Mouse (Mus musculus): ENCODE results near the gene Aurkb.
A peak's percentile ranks its signal among the peaks of the same experiment; 100 is the strongest.
"Not testable (repeated sequence)": the region's sequence is repeated elsewhere in the genome, so short reads cannot be mapped to it uniquely, and the experiment has no call there.

Gene Aurkb

DNA sequence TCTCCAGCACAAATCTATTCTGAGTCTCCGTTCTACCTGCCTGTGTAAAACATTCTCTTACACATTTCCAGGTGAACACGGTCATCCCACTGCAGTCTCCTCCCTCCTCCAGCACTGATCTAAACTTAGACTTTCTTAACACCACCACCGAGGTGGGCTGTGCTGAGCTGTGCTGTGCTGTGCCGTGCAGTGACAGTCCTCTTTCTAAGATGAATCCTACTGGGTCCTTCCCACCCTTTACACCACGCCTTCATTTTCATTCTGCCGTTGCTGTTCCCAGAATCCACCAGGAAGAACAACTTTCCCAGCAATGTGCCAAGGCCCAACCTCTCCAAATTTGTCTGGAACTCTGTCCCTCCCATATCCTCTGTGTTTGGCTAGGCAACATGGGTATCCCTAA, 40.9 kb downstream of the Aurkb start:
- DNase-seq: no peak

DNA sequence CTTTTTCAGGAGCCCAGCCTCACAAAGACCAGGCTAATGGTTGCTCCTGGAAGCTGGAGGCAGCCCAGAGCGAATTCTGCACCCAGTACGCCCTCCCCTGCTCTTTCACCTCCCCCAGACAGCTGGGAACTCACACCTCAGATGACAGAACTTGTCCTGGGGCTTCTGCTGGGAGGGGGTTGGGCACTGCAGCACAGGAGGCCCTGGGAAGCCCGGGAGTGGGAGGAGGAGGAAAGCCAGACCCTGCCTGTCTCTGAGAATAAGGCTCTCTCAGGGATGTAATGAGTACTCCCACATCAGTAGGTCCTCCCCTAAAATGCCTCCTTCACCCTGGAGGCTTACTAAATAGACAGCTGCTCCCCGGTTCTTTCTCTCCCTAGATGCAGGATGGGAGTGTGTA, 41.6 kb downstream of the Aurkb start:
- DNase-seq: no peak

DNA sequence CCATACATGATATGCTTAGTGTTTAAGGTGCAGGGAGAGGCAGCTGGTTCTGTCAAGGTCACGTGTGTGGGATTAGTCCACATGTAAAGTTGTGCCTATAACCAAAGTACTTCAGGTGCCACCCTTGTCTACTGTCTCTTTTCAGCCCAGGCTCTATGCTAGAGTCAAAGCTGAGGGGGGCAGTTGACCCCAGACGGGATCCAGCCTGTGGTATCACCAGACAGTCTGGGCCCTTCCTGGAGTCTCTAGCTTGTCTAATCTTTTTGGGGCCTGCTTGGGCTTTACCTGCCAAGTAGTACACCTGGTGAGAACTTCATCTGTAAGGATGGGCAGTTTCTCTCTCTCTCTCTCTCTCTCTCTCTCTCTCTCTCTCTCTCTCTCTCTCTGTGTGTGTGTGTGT, 42.1 kb downstream of the Aurkb start:
- no peak for DNase-seq

DNA sequence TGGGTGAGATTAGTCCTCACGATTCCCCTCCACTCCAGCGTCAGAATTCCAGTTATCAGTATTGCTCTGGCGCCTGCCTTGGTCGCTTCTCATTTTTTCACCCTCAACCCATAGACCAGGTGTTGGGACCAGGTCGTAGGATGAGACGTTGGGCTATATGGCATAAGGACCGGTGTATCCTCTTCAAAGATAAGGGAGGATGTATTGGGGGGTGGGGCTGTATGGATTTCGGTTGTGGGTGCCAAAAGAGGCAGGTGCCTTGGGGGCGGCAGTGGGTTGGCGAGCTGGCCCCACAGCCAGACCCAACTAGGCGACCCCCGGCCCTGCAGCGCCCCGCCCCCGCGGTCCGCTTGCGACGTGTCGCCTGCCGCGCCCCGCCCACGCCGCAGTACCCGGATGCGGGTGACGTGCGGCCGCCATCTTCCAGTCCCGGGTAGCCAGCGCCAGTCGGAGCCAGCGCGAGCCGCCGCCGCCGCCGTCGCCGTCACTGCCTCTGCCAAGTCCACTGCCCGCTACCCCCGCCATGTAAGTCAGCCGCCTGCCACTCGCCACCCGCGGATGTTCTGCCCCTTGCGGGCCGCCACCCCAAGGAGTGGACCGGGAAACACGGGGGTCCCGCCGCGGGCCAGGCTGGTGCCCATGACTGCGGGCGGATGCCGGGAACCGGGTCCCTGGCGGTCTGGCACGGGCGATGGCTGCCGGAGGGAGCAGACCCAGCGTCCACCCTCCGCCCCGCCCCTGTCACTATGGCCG, 42.8 kb downstream of the Aurkb start, which contains the start of gene Vamp2:
Gene Vamp2 (plus strand): TSS at position 388 of the 753 bp plus-strand sequence.
- DNase-seq: peak; percentile 94

DNA sequence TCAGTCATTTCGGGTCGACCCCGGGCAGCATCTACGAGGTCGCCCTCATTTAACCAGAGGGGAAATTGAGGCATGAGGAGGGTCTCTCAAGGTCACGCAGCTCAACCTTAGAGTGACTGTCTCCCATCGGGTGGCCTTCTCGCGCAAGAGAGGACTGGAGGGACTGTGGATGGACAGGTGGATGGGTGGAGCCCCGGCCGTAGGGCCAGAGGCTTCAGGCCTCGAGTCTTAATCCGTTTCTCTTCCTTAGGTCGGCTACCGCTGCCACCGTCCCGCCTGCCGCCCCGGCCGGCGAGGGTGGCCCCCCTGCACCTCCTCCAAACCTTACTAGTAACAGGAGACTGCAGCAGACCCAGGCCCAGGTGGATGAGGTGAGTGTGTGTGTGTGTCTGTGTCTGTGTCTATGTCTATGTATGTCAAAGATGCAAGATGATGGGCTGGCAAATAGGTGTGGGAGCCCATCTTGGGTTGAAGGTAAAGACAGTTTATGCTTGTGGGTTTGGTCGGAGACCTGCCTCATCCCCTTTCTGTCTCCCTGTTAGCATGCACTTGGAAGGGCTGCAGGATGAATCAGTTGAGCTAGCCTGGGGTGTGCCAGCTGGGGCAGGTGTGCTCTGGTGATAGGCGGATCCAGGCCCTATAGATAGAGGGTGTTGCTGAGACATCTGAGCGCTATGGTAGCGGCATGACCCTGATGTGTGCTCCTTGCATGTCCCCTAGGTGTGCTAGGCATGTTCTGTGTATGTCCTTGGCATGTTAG, 43.6 kb downstream of the Aurkb start:
- peak; percentile 68 for DNase-seq

GRCm38 (mm10) chr11:69089616-69090290, 44.3 kb downstream of the Aurkb start:
- DNase-seq: no peak

DNA sequence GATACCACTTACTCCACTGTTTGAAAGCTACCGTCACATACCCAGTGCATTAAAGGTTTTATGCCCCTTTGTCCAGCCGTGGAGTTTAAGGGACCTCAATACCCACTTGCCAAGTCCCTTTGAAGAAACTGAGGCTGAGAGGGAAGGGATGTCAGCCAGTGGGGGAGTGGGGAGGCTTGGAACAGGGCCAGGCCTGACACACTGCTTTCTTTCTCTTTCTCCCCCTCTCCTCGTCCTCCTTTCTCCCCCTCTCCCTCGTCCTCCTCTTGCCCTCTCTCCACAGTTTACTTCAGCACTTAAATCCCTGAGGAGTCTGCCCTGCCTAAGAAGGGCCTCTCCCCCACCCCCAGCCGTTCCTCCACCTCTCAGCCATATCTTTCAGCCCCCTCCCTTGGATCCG, 44.9 kb downstream of the Aurkb start:
- DNase-seq: no peak

DNA sequence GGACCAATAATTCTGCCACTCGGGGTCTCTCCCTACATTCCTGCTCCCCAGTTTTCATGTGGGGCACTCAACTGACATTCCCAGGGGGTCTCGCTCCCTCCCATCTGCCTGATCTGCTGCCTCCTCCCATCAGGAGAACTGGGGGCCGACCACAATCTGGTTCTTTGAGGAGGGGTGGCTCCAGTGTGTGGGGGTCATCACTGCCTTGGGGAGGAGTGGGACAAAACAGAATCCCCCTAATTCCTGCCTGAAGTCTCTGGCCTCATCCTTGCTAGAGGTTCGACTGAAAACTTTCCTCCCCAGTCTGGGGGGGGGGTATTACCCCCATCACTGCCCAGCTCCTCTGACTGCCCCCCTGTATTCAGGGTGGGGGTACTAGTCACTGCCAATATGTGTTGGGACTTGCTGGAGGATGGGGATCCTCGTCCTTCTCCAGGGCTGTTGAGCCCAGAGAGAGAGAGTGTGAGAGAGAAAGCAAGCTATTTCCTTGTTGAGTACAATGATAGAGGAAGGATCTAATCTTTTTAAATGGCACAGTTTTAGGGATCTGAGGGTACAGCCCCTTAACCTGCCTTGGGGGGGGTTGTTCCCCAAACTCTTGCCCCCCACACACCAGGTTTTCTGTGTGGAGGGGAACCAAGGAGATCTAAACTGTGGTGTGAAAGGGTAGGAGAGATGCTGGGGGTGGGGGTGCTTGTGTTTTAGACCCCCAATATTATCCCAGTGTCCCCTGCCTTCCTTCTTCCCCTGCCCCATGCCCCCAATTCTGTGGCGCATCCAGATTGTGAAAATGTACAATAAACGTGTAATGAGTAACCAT, 46.3 kb downstream of the Aurkb start:
- no peak for DNase-seq

DNA sequence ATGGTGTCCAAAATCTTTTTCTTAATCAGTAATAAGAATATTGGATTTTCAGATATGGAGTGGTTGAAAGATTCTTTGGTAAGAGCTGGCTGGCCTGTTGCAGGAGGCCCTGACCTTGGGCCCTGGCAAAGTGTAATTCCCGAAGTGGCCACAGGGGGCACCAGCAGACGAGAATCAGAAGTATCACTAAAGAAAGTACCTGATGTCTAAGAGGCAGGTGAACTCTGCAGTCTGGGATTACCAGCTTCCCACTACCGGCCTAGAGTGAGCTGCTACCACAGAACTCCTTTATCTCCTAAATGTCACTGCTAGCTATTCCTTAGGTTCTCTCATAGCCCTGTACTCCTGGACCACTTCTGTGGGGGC, 46.9 kb downstream of the Aurkb start:
- DNase-seq: peak; percentile 94

GRCm38 (mm10) chr11:69092871-69093270, 47.4 kb downstream of the Aurkb start:
- no peak for DNase-seq

DNA sequence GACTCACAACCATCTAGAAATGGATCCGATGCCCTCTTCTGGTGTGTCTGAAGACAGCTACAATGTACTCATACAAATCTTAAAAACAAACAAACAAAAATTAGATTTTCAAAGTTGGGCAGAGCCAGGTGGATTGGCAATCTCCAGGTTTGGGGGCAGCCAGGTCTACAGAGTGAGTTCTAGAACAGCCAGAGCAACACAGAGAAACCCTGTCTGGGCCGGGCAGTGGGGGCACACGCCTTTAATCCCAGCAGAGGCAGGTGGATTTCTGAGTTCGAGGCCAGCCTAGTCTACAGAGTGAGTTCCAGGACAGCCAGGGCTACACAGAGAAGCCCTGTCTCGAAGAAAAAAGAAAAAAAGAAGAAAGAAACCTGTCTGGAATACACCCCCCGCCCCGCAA, 48.4 kb downstream of the Aurkb start:
- DNase-seq: not testable (repeated sequence)

DNA sequence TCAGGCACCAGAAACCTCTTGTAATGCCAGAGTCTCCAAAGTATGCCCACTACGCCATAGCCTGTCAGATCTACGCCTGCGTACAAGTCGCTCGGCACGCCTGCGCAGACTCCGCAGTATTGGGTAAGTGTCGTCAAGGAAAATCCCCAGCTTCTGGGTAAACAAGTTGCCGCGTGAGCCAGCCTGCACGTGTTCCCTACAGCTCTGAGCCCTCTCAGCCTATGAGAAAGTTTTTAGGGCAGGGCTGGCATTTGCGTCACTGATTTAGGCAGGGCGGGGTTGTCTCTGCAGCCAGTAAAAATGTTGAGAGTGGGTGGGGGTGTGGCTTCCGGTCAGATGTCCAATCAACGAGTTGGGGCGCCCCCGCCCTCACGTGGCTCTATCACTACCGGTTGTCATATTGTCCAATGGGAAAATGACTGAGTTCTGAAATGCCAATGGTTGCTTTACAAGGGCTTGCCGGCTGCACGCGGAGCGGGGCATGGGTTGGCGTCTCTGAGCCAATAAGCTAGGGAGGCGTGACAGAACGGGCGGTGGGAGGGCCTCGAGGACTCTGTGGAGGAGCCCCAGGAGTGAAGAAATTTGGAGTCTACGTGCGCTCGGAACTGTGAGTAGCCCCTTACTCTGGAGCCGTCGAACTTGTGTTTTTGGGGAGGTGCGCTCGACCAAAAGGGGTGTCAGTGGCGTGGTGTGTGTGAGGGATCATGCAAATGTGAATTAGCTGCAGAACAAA, 49.4 kb downstream of the Aurkb start, which contains the start of gene Per1:
Gene Per1 (plus strand): TSS at position 521 of the 733 bp plus-strand sequence.
- peak; percentile 99 for DNase-seq

DNA sequence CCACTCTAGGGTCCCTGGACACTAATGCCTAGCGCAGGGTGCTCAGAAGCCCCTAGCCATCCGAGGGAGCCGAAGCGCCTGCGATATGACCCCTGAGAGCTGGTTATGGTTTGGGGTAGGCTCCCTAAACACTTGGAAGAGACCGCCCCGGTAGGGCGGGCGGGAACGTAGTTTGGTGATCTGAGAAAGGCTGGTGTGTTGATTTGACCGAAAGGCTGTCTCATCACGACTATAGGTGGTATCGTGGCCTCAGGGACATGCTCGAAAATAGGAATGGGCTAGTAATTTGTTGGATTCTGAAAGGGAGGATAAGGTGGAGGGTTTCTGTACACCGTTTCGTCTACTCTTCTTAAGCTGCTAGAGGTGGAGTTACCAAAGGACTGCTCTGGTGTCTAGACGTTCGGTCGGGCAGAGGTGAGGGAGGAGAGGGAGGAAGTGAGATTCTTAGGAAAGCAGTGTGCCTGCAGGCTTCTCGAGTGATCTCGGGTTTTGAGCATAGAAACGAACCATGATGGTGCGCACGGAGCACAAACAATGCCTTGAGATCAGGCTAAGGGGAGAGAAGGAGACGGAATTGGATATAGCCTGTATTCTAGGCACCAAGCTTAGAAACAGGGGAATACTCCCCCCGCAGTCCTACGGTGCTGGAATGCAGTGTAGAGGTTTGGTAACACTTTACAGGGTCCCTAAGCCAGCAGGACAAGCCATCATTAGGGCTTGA, 50.2 kb downstream of the Aurkb start:
- DNase-seq: peak; percentile 63

- DNase-seq: no peak
Measured at GRCm38 (mm10) chr11:69096360-69096986, 51.0 kb downstream of the Aurkb start.

DNA sequence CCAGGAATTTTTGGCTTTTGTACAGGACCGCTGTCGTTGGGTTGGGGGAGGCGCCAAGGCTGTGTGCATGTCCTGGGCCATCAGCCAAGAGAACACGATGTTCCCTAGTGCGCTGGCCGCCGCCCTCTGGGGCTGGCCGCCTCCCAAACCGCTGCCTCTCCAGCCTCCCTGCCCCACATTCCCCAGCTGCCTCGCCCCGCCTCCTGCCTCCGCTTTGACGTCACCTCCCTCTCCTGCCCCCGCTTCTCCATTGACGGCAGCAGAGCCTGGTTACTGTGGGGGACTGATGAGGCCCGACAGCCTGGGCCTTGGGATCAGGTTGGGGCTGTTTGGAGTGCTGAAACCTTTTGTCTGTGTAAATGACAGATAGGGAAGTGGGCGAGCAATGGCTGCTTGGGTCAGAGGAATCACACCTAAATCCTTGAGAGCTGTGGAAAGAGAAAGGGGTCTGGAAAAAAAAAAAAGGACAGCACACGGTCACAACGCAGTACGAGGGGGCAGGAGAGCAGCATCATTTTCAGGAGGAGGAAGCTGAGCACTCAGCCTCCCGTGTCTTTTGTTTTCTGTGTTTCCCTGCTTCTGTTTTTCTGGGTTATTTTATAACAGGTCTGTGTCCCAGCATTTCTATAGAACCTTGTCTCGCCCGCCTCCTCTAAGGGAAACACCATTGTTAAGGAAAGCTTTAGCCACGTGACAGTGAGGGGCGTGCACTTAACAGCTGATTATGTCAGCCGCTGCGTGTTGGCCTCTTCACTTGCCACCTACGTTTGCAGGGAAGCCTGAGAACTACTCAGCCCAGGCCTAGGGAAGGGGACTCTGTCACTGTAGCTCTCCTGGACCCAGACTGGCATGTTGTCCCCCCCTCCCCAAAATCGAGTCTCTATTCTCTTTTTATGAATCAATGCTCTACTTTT, 51.8 kb downstream of the Aurkb start:
- peak; percentile 100 for DNase-seq

DNA sequence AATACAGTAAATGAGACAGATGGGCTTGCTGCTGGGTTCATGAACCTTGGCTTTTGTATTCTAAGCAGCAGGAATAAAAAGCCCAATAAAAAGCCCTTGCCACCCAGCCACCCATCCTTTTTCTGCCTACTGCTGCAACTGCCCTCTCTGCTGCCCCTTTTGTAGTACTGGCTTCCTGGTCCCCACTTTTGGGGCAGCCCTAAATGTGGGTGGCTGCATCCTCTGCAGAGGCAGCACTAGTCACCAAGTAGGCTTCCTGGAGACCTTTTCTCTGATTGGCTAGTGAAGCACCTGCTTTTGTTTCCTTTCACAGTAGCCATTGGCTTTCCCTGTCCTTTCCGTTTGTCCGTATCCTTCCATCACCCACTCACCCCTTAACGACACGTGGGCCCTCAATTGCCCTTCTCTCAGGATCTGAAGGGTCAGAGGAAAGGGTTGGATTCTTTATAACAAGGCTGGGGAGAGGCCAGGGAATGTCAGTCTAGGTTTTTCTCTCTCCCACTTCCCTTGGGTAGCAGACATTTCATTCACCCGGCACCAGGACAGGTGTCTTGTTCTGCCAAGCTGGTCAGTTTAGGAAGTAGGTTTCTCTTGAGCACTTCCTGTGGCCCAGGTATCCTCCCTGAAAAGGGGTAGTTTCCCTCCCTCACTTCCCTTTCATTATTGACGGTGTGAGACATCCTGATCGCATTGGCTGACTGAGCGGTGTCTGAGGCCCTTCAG, 52.8 kb downstream of the Aurkb start:
- no peak for DNase-seq

GRCm38 (mm10) chr11:69098762-69099091, 53.3 kb downstream of the Aurkb start:
- peak; percentile 99 for DNase-seq

GRCm38 (mm10) chr11:69099177-69099914, 53.9 kb downstream of the Aurkb start:
- DNase-seq: peak; percentile 88
